Mouse (Mus musculus): ENCODE data around the gene Rnf207.

The Rnf207 gene

DNA sequence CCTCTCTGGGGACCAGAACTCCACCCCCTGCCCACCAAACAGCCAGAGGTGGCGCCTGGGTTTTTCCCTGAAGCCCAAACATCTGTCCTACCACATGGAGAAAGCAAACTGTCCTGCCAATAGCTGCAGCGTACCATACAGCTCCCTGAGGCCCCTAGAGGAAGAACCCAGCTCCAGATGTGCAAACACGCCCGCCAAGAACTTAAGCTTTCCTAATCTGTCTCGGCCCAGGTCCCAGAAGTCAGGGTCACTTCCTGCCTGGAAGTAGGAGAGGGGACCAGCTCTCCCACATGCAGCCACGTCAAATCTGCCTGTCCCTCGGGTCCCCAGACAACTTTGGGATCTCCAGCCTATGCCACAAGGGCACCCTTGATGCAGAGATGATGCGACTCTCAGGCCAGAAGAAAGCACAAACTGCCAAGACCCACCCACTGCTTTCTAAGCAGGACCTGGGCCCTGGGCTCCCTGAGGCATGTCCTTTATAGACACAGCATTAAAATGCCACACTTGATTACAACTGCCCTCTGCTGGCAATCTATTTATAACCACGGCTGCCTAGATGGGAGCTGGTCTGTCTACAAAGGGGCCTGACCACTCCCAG lies 46.2 kb downstream of the Rnf207 start:
- DNase-seq (ENCODE audit: low spot score): peak; percentile 69

DNA sequence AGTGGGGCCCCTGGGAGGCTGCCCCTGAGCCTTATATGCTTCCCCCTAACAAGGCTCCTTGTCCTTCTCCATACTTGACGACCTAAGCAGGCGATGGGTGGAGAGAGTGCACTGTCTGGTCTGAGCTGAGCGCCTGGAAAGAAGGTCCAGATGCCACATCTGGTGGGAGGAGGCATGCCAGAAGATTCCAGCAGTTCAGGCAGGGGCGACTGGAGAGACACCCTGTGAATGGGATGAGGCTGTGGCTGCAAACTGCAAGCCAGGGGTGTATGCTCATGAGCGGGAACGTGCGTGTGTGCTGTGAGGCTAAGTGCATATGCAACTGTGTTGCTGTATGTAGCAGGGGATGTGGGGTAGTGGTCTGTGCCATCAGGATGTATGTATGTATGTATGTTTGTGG lies 46.8 kb downstream of the Rnf207 start:
- no peak for DNase-seq (ENCODE audit: low spot score)

DNA sequence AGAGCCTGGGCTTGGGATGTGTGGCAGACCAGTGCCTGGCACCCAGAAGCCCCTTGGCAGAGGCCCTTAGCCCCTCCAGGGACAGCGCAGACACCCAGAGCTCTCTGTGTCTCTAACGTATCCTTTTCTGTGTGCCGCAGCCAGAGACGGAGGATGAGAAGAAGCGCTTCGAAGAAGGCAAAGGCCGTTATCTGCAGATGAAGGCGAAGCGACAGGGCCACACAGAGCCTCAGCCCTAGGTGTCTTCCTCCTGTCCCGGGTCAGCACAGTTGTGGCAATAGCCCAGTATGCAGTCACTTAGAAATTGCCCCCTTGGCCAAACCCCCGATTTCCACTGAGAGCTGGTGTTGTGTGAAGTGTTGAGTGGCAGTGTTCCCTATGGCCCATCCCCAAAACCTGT lies 47.5 kb downstream of the Rnf207 start:
- no peak for DNase-seq (ENCODE audit: low spot score)

DNA sequence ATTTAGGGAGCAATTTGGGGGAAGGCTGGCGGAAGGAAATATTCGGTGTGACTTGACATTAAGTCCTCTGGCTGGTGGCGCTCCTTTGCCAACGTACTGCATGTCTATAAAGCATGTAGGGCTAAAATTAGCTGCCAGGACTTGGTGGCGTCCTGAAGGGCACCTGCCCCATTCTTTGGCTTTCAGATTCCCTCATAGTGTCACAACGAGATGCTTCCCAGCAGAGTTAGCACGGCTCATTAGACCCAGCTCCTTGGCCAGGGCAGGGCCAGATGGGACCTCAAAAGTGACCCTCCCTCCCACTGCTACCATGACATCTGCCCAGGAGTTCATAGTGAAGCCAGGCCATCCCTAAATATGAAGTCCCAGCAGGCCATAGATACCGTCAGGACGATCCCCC lies 48.2 kb downstream of the Rnf207 start:
- DNase-seq (ENCODE audit: low spot score): no peak

DNA sequence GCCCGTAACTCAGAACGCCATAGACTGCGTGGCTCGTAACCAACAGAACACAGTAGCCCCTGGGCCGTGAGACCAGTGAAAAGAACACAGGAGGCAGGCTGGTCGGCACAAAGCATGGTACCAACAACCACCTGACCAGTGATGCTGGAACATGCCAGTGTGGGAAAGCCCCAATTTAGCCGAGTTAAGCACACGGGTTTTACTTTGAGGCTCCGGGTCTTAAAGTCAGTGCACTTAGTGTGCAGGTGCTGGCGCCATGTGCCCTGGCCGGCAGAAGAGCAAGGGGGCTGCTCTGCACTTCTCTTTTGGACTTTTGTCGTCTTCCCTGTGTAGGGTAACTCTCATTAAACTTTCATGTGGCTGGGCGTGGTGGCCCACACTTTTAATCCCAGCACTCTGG lies 48.8 kb downstream of the Rnf207 start:
- no peak for DNase-seq (ENCODE audit: low spot score)

DNA sequence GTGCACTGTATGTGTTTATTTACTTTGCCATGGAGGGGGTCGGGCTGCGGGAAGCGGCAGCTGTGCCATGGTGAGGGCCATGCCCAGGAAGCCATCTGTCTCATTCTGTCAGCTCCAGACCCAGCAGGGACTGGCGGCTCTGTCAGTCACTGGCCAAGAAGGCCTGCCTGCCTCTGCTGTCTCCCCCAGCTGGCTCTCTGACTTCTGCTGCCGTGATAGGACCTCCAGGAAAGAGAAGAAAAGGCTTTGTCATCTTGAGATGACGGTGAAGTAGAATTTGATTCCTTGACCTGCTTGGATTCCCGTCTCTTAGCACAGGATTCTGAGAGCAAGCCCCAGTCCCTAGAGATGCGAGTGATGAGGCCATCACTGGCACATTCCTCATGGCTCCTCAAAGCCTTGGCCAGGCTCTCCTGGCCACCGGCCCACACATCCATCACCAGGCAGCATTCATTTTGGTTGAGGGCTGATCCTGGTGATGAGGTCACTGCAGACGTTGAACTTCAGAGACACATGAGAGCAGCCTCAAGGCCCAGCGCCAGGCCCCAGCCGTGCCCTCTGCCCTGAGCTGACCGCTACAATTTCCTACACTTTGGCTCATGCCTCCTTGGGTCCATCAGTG lies 50.9 kb downstream of the Rnf207 start:
- DNase-seq (ENCODE audit: low spot score): no peak

DNA sequence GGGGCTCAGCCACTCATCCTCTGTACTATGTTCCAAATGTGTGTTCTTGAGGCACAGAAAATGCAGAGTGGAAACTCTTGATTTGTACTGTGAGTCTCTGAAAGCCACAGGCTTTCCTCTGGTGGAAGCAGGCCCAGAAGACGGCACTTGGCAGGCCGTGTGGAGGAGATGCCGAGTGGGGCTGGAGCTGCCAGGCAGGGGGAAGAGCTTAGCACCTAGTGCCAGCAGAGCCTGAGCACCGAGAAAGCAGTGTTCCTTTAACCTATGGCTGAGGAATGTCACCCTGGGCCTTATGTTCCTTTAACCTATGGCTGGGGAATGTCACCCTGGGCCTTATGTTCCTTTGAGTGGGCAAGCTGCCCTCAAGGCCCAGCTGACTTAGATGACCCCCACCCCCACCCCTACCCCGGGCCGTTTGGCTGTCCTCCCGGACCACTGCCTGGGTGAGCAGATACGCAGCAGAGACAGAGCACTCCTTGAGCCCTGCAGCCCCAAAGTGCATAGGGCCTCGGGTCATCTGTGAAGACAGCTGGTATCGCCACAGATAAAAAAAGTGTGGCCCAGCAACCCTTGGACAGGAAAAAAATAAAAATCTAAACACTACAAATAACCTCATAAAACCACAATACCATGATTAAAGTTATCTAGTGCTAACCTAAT lies 52.4 kb downstream of the Rnf207 start:
- DNase-seq (ENCODE audit: low spot score): no peak

DNA sequence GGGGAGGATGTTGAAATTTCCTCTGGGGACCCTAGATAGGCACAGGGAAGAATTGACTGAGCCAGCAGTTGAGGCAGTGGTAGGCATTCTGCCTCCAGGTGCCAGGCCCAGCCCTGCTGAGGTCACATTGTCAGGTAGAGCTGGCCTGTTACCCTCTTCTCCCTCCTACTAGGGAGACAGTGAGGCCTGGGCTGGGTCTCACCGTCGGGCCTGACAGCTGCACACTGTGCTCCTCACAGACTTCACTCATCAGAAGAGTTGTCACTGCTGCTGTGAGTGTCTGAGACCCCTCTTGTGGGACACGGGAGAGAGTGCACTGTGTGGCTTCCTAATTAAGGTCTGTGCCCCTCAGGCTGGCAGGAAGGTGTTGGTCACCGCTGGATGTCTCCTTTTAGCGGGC lies 53.0 kb downstream of the Rnf207 start:
- no peak for DNase-seq (ENCODE audit: low spot score)

DNA sequence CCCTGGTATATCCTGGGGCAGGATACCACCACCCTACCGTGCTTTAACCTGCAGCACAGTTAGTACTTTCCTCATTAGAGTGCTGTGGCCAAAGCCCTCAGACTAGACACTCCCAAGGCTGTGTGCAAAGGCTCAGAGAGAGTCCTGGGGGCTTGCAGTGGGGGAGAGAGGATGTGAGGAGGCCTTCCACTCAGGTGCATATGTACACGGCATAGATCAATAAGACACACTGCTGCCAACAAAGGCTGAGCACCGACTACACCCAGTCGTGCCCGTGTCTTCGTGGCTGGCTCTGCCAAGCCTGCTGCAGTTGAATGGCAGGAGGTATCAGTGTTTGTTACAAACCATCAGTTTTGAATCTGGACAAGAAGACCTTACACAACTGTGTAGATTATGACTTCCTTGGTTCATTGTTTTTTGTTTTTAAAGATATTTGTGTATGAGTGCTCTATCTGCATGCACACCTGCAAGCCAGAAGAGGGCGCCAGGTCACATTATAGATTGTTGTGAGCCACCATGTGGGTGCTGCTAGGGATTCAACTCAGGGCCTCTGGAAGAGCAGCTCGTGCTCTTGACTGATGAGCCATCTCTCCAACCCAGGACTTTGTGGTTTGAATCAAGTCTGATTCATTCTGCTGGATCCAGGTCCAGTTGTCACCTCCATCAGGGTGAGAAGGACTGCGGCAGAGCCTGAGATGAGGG lies 53.8 kb downstream of the Rnf207 start:
- DNase-seq (ENCODE audit: low spot score): no peak

DNA sequence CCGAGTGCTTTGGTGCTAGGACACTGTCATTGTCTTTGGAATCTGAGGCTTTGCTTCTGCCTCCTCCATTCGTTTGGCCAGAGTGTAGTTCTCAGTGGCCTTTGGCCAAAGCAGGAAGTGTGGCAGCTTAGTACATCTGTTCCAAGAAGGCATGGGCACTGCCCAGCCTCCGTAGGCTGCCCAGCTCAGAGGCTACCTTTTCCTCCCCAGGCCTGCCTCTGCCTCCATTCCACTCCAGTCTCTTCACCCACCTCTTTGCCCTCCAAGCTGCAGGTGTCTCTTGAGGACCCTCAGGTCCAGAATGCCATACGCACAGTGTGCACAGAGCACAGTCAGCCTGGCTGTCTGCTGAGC lies 54.6 kb downstream of the Rnf207 start:
- DNase-seq (ENCODE audit: low spot score): no peak

DNA sequence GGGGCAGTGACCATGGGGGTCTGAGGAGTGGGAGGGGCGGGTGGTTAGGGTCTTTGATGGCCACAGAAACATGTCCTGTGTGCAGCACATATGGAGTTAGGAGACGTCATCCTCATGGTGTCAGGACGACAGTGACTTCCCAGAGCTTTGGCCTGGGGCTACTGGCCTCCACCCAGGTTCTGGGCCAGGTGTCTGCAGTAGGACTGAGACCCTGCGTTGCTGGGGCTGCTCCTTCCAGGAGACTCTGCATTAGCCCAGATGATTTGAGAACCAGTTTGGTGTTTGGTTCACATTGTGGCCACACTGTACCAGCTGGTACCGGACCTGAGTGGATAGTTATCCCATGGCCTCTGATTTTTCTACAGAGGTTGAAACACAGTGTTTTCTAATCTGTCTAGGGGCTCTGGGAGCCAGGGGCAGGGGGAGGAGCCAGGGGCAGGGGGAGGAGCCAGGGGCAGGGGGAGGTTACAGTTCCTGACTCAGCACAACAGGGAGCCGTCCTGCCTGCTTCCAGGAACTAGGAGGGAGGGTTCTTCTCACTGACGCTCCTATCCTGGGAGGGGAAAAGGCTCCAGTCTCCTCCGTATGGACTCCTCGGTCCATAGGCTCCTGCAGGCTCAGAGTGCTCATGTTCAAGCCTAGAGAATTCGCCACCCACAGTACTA lies 55.1 kb downstream of the Rnf207 start:
- DNase-seq (ENCODE audit: low spot score): peak; percentile 64

DNA sequence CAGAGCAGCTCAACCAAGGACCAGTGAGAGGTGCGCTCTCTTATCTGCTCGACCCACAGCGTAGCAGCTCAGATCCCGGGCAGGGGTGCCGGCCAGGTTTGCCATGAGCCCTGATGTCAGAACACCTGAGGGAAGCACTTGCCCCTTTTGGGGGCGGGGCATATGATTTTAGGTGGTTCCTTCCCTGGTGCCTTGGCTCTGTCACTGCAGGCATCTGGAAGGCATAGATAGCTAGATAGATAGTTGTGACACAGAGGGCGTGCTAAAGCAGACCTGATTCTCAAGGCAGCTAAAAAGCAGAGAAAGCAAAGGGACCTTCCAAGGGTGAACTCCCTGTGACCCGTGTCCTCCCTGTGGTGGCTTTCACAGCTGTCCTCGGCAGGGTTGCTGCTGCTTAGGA lies 55.7 kb downstream of the Rnf207 start:
- no peak for DNase-seq (ENCODE audit: low spot score)

DNA sequence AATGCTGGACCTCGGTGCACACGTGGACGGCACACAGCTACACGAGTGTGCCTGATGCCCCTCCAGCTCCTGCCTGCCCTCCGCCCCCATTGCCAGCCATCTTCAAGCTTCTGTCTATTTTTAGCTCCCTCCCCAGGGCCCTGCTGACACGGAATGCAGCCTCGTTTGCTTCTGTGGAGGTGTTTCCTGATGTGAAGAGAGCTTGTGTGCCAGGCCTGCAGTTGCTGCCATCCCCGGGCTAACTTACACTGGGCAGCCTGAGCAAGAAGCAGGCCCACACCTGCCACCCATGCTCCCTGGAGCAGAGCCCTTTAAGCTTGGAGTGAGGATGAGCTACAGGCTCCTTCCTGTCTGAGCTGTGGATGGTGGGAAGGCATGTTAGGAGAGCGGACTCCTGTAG lies 56.6 kb downstream of the Rnf207 start:
- DNase-seq (ENCODE audit: low spot score): no peak

DNA sequence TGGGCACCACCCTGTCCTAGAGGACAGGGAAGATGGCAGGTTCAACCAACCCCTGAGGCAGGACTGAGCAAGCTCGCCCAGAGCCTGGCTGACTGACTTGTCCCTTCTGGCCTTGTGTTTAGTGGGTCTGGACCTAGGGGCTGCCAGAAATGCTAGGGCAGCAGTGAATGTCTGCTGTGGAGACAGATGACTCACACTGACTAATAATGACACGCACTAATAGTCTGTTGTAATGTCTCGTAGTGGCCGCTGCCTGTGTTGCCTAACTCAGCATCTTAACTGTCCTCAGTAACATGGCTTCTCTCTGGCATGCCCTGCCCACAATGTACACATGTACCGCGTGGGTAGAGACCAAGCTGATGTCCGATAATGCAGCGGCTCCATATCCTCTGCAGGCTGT lies 58.3 kb downstream of the Rnf207 start:
- DNase-seq (ENCODE audit: low spot score): no peak

DNA sequence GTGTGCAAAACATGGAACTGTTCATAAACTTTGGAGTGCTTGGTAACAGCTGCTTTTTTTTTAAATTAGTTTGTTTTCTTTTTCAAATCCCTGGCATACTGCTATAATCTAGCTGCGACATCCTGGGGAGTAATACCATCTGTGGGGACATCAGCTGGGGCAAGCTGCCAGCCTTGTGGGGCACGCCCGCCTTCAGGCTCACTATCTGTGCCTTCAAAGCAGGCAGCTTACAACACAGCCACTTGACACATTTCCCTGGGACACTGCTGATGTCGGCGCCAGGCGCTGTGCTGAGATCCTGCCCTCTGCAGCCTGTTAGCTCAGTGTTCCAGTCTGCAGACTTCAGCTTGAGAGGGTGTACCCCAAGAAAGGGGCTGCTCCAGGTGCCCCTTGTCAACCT lies 61.7 kb downstream of the Rnf207 start:
- DNase-seq (ENCODE audit: low spot score): no peak
